Mouse (Mus musculus) layer of hippocampus, postnatal 10 days (tissue): ENCODE results near the gene C330007P06Rik. TPM values are rescaled to one million over a fixed set of nuclear protein-coding genes. Genes with fewer than 3 reads are reported as not detected.
"Not testable (repeated sequence)": the region's sequence is repeated elsewhere in the genome, so short reads cannot be mapped to it uniquely, and the experiment has no call there.

Experiments
- DNase-seq, 2 experiments: peaks; one replicate each; pipeline ENCODE4 v3.0.0; 2021; ENCODE audit warnings: low spot score in 2 of 2
- long read RNA-seq: library from polyadenylated mRNA; stranded (forward); transcript quantifications from one replicate; pipeline ENCODE4 v2.0.0, GENCODE M21; 2023
- total RNA-seq, 2 experiments: library from RNA; stranded (reverse); gene quantifications; 2 replicates each; pipeline ENCODE4 v1.2.3; 2021

The C330007P06Rik gene
- 10 to 100 TPM; 31.5 to 32.3 TPM for total RNA-seq
- long read RNA-seq, transcript C330007P06Rik-202 (7 exons, 3,340 nt), result major isoform, 19 of 22 reads
- long read RNA-seq, partial matches to known transcripts, result 1 of 22 reads
- long read RNA-seq, other reads (novel, unspliced or antisense), result 2 of 22 reads

DNA sequence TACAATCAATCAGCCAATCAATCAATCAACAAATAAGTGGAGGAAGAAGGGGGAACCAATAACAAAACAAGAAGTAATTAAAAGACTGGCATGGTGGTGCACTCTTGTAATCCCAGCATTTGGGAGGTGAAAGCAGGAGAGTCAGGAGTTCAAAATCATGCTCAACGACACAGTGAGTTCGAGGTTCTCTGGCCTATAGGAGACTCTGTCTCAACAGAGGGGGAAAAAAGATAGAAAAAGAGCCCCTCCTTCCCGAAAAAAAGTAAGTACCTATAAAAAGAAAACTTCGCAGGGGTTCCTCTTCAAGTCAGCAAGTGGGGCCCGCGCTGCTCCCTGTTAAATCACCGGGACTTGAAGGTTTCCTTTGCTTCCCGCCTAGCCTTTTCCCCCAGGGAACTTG, at the start of gene C330007P06Rik, which contains the start of gene Ube2a:
Gene C330007P06Rik (minus strand): TSS at position 347 of the 400 bp plus-strand sequence.
Gene Ube2a (plus strand): TSS at position 136 of the 400 bp plus-strand sequence.
- DNase-seq, result no peak

GRCm38 (mm10) chrX:36921346-36921745, 47.4 kb upstream of the C330007P06Rik start:
- no peak for DNase-seq

DNA sequence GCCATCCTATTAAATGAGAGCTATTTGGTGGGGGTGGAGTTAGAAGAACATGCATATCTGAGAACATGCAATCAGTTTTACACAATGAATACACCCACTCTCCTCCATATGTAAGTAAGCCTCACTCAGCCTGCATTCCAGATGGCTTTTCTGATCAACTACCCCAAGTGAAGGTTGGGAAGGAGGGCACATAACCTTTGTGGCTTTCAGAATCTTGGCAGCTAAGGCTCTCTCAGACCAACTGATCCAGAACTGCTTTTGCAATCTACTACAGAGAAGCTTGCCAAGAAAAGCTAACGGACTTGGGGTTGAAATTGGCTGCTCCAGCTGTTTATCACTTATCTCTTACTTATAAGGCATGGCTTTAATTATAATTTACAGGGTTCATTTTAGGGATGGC, 43.8 kb upstream of the C330007P06Rik start:
- no peak for DNase-seq

DNA sequence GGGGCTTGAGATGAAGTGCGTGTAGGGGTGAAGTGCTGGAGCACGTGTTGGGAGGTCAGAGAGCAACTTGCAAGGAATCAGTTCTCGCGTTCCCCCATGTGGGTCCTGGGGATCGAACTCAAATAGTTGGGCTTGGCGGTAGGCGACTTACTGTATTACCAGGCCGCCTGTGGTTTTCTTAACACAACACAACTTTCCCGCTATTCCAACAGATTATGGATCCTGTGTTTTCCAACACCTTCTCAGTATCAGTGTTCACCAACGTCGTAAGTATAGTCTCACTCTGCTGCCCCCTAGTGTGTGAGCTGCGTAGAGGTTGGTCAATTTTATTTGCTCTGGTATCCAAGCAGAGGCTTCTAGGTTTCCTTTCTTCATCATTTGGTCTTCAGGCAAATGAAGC, 37.4 kb upstream of the C330007P06Rik start:
- peak; percentile 46 to 56 for DNase-seq

GRCm38 (mm10) chrX:36906539-36906938, 32.6 kb upstream of the C330007P06Rik start:
- no peak for DNase-seq

- peak; percentile 89 to 93 for DNase-seq
These were observed 29.3 kb upstream of the C330007P06Rik start for GRCm38 (mm10) chrX:36903115-36903768.

DNA sequence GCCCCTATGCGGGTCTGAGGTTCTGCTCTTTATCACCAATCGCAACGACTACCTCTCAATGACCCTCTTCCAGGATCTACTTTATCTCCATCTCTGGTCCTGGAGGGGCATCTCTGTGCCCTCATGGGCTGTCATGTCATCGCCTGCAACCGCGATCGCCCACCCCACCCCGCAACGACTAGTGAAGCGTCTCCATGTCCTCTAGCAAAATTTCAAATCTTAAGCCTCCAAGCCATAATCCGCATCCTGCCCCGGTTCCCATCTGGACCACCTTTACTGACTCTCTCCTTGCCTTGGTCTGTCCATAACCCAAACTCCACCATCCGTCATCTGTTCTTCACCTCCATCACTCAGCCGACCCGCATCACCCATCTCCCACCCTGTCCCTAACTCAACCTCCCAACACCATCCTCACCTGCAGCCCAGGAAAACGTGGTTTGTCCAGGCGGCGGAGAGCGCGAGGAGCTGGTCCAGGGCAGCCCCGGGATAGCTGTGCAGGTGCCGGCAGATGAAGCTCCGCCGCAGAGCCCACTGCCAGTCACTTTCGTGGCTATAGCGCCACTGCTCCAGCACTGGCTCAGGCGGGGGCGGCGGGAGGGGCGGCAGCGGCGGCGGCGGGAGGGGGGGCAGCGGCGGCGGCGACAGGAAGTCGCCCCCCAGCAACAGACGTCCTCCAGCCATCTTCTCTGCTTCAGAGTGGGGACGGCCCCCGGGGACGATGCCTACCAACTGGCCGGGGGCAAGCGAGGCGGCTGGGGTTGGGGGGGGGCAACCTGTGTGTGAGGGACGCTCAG, 28.6 kb upstream of the C330007P06Rik start, which contains the start of gene Nkrf:
Gene Nkrf (minus strand): TSS at position 579 of the 794 bp plus-strand sequence.
- peak; percentile 34 to 57 for DNase-seq

DNA sequence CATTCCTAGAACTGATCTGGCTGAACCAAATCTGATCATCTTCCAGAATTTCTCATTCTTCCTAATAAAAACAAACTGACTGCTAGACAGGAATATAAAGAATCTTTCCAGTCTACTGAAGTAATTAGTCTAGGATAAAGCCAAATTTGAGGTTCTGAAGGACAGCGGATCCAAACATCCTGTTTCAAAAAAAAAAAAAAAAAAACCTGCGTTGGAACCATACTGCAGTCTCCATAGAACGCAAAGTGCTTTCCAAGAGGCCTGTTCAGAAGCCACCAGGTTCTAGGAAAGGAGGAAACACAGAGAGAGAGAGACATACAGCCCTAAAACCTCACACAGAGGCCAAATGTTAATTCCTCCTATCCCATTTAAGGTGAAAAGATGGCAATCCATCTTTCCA, 27.7 kb upstream of the C330007P06Rik start:
- DNase-seq, result no peak

DNA sequence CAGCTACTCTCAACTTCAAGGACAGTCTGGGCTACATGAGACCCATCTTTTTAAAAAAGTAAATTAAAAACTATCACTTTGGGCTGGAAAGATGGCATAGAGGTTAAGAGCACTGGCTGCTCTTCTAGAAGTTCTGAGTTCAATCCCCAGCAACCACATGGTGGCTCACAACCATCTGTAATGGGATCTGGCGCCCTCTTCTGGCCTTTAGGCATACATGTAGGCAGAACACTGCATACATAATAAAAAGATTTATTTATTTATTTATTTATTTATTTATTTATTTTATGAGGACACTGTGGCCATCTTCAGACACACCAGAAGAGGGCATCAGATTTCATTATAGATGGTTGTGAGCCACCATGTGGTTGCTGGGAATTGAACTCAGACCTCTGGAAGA, 25.0 kb upstream of the C330007P06Rik start:
- not testable (repeated sequence) for DNase-seq

DNA sequence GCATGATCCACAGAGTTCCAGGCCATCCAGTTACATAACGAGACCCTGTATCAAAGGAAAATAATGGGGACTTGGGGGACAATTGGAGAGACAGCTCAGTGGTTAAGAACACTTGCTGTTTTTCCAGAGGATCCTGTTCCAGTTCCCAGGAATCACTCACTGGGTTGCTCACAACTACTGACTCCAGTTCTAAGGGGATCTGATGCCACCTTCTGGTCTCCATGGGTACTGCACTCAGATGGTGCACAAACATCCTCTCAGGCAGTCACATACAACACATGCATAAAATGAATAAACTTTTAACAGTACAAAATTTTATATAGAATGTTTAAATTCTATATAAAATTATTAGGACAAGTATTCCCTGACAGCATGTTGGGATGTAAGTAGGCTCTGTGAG, 10.8 kb upstream of the C330007P06Rik start:
- DNase-seq, result peak in 1 of 2 experiments; percentile 14

- no peak for DNase-seq
These were observed 805 bp upstream of the C330007P06Rik start for GRCm38 (mm10) chrX:36874704-36875128.

DNA sequence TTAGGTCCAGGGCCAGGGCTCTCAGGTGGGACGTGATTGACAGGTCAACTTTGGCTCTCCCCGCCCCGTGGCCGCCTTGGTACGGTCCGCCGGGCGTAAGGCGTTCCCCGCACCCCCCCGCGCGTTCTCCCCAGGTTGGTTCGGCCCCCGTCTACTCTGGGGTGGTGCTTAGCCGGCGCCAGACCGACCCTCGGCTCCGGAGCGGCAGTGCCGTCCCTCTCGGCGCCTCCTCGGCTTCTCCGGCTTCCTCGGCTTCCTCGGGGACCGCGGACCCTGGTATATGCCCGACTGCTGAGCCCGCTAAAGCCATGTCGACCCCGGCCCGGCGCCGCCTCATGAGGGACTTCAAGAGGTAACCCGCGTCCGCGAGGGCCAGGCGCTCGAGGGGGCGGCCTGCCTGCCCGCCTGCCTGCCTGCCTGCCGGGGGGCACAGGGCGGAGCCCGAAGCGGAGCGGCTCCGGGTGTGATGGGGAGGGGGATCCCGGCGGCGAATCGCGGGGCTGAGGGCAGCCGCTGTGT, 326 bp upstream of the C330007P06Rik start:
- DNase-seq, result peak; percentile 79 to 88

DNA sequence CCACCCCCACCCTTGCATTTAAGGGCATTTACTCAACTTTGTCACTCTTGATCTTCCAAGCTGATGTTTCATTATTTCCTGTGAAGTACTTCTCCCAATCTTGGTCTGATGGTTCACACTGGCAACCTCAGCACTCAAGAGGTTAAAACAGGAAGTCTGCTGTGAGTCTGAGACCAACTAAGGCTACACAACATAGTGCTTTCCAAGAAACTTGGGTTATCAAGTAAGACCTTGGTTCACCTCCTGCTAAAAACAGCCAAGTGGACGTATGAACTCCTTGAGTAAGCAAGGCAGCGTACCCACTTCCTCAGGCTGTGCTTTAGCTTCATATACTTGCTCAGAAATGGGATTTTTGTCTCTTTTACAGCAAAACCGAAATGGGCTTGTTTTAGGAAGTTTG, 3.5 kb downstream of the C330007P06Rik start:
- no peak for DNase-seq

DNA sequence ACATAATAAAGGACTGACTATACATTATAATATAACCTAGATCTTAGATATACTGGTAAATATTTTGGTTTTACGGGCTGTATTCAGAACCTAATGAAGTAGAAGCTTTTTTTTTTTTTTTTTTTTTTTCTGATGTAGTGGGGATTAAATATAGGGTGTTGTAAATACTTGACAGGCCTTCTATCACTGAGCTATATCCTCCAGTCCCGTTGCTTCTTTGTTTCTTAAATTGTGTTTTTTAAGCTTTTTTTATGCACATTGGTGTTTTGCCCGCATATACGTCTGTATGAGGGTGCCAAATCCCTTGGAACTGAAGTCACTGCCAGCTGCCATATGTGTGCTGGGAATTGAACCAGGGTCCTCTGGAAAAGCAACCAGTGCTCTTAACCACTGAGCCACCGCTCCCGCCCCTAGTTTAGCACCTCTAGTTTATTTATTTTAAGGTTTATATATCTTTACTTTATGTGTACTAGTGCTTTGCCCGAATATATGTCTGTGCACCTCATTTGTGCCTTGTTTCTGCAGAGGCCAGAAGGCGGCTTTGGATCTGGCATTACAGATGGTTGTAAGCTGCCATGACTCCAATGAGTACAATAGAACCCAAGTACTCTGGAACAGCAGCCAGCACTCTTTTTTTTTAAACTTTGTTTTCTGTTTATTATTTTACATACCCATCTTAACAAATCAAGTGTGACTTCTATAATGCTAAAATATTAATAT, 9.1 kb downstream of the C330007P06Rik start:
- no peak for DNase-seq

GRCm38 (mm10) chrX:36863766-36864608, 9.9 kb downstream of the C330007P06Rik start:
- DNase-seq, result peak; percentile 74 to 80

- DNase-seq, result no peak
These were observed 21.3 kb downstream of the C330007P06Rik start for GRCm38 (mm10) chrX:36852631-36853030.

- no peak for DNase-seq
These were observed 26.8 kb downstream of the C330007P06Rik start for GRCm38 (mm10) chrX:36847152-36847551.

GRCm38 (mm10) chrX:36843346-36843990, 30.4 kb downstream of the C330007P06Rik start:
- DNase-seq, result no peak

- no peak for DNase-seq
These were observed 32.2 kb downstream of the C330007P06Rik start for GRCm38 (mm10) chrX:36841698-36842097.

GRCm38 (mm10) chrX:36839391-36839790, 34.5 kb downstream of the C330007P06Rik start:
- no peak for DNase-seq
